Mouse (Mus musculus) heart, adult 11 months (tissue): ENCODE data around the gene Gm11492.

Experiments used
- DNase-seq: peaks from one replicate; pipeline ENCODE4 v3.0.0; 2022

Gene Gm11492

GRCm38 (mm10) chr11:87602234-87602633 is 35.8 kb downstream of the Gm11492 start:
- DNase-seq, result peak; percentile 85

- no peak for DNase-seq
Observed at GRCm38 (mm10) chr11:87603571-87603970, 37.1 kb downstream of the Gm11492 start.

GRCm38 (mm10) chr11:87609264-87609663 is 42.8 kb downstream of the Gm11492 start:
- DNase-seq, result peak; percentile 91

DNA sequence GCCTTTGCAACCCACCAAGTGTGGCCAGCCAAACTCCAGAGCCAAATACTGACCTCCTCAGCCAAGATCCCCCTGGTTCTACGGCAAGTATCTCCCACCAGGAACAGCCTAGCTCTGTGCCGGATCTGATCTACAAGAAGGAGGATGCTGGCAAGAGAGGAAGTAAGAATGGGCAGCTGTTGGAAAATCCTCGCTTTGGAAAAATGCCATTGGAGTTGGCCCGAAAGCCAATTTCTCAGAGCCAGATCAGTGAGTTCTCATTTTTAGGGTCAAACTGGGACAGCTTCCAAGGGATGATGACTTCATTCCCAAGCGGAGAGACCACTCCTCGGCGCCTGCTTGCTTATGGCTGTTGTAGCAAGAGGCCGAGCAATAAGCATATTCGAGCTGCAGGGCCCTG is 45.1 kb downstream of the Gm11492 start:
- DNase-seq, result peak; percentile 88

- DNase-seq, result no peak
Observed at GRCm38 (mm10) chr11:87613972-87614371, 47.5 kb downstream of the Gm11492 start.

DNA sequence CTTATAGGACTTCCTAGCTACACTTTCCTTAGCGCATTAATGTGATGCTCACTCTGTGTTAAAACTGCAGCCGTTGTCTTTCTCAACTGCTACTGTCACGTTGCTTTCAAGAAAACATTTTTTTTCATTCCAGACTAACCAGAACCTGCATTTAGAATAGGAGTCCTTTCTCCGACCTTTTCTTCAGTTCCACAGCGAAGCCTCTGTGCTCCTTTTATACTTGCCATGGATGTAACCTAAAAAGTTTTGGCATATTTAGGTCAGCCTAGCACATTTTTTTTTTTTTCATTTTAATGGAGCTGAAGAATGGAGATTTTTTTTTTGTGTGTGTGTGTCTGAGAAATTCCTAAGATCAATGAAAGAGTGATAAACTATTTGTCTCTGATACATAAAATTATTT is 49.1 kb downstream of the Gm11492 start:
- no peak for DNase-seq

DNA sequence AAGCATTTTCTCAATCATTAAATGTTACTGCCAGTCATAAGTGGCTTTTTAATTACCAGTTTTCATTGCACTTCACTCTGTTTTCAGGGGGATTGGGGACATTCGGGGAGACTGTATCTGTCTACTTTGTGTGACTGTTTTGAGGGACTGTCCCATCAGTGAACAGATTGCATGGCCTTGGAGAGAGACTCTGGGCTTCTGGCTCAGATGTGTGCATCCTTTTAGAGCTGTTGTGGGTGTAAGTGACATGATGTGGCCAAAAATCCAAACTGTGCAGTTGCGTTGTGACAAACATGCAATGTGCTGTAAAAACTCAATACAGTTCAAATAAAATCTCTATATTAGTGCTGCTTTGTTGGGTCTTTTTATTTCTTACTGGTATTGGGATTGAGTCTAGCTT is 49.5 kb downstream of the Gm11492 start:
- DNase-seq, result no peak

- peak; percentile 88 for DNase-seq
Observed at GRCm38 (mm10) chr11:87616790-87617474, 50.5 kb downstream of the Gm11492 start, which contains the start of gene Hsf5. Gene Hsf5 (plus strand): TSS chr11:87617164.

GRCm38 (mm10) chr11:87617606-87618005 is 51.2 kb downstream of the Gm11492 start:
- DNase-seq, result no peak
